Mouse (Mus musculus) midbrain, embryonic 13.5 days (tissue): ENCODE measurements around the gene Rasl11b. TPM values are rescaled to one million over a fixed set of nuclear protein-coding genes. Genes with fewer than 3 reads are reported as not detected.

Experiments
- ATAC-seq: fragments of 200-750 bp; cut with Nextera tagmentation; 2 replicates; pipeline ENCODE4 v1.8.0; 2017; ENCODE audit warnings: mild to moderate bottlenecking, moderate TSS enrichment, moderate library complexity
- H3K27ac ChIP-seq: fragments of 300-500 bp; sonication (generic); 2 replicates; pipeline ENCODE4 v1.5.1; 2015; ENCODE audit warnings: inconsistent platforms, mild to moderate bottlenecking, moderate library complexity
- H3K27me3 ChIP-seq: fragments of 300-500 bp; sonication (generic); 2 replicates; pipeline ENCODE4 v1.6.1; 2015; ENCODE audit warnings: mild to moderate bottlenecking, inconsistent platforms
- H3K36me3 ChIP-seq: fragments of 300-500 bp; sonication (generic); 2 replicates; pipeline ENCODE4 v1.6.1; 2015; ENCODE audit warnings: mild to moderate bottlenecking, inconsistent platforms
- H3K4me1 ChIP-seq: fragments of 300-500 bp; sonication (generic); replicated peaks from 2 replicates; pipeline ENCODE4 v1.6.1; 2015; ENCODE audit warnings: inconsistent platforms
- H3K4me2 ChIP-seq: fragments of 300-500 bp; sonication (generic); replicated peaks from 2 replicates; pipeline ENCODE4 v1.6.1; 2015; ENCODE audit warnings: moderate library complexity, mild to moderate bottlenecking, inconsistent platforms
- H3K4me3 ChIP-seq: fragments of 300-500 bp; sonication (generic); replicated peaks from 2 replicates; pipeline ENCODE4 v1.5.1; 2015; ENCODE audit warnings: mild to moderate bottlenecking, inconsistent platforms
- H3K9ac ChIP-seq: fragments of 300-500 bp; sonication (generic); replicated peaks from 2 replicates; pipeline ENCODE4 v1.6.1; 2015; ENCODE audit warnings: mild to moderate bottlenecking, inconsistent platforms
- H3K9me3 ChIP-seq: fragments of 300-500 bp; sonication (generic); 2 replicates; pipeline ENCODE4 v1.6.1; 2016; ENCODE audit warnings: mild to moderate bottlenecking, inconsistent platforms
- WGBS: fragments of 180-500 bp; shearing (Covaris S2); methylation state at CpG from one replicate; pipeline ENCODE4 v1.1.7; 2015; 5-methylcytosine and 5-hydroxymethylcytosine counted together
- polyA plus RNA-seq: library from polyadenylated mRNA; unstranded; fragments of >200 nt; fragmentation: Nextera tagmentation; extraction: Ambion mirVana; gene quantifications from 2 replicates; pipeline ENCODE4 v1.2.1, GENCODE M21; 2015

Rasl11b gene
- polyA plus RNA-seq, 1 experiment from 2014 or later = 11.0 TPM

DNA sequence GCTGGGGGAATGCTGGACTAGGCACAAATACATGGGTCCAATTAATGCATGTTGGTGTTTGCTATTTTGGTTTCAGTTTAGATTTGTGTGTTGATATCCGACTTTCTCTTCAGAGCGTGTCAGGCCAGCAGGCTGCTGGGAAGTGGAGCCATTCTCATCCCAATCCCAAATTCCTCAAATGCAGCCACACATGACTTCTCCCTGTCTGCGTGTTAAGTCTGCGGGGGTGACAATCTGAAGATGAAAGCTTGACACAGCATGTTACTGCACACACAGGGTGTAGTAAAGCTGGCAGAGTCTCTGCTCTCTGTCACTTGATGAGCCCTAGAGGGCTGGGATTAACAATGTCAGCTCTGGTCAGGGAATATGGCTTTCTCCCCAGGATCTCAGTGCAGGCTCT lies 20.0 kb downstream of the Rasl11b start:
- H3K27me3 ChIP-seq = 0 out of 2 replicates have a peak, but pooled peaks cover 3% of the 10 kb centered on the region
- H3K4me3 ChIP-seq = no peak overlapping the region
- 3% methylated on average over 4 of the region's 4 CpGs for WGBS
- H3K27ac ChIP-seq = no peak overlapping the region; the same call in 1 of the 2 replicates
- H3K36me3 ChIP-seq = no peaks in the 10 kb centered on the region
- peak; percentile 49 for ATAC-seq
- H3K9me3 ChIP-seq = no peaks in the 10 kb centered on the region
- peaks cover 22% of the 10 kb centered on the region for H3K4me1 ChIP-seq
- peak overlapping the region; percentile 17; the same call in 1 of the 2 replicates for H3K4me2 ChIP-seq
- H3K9ac ChIP-seq = no peak overlapping the region

DNA sequence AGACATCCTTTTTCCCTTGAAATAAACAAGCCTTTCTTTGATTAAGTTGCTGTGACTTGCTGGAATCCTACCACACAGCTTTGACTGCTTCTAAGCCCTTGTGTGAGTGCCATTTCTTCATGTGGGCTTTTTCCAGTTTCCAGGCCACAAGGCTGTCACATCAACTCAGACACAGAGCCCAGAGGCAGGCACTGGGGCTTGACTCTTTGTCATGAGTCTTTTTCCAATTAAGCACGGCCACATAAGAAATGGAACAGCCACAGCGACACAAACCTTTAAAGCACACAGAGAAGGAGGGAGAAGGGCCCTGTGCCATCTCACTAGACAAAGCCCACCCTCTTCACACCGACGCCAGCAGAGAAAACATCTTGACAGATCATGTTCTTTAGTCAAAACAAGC lies 23.4 kb downstream of the Rasl11b start:
- Histone ChIP-seq H3K27ac (no peak overlapping the region), H3K4me2 (no peak overlapping the region), H3K27me3 (no peaks in the 10 kb centered on the region), H3K4me3 (no peak overlapping the region), H3K4me1 (peaks cover 22% of the 10 kb centered on the region), H3K36me3 (no peaks in the 10 kb centered on the region), H3K9ac (no peak overlapping the region), H3K9me3 (no peaks in the 10 kb centered on the region)
- 40% methylated on average over 4 of the region's 4 CpGs for WGBS
- ATAC-seq = no peak

DNA sequence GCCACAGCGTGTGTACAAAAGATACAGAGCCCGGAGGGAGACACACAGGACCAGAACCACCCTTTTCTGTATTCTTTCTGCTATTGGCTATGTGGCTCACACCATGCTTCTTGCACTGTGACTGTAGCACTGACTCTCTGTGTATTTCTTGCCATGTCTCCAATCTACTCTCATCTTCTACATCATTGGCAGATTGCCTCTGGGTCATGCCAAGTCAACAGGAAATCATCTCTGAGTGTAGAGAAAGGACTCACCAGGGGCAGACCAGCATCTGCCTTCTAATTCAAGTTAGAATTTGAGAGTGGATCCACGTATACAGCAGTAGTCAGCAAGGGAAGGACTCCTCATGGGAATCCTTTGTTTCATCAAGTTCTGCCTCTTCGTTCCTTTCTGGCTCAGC lies 27.5 kb downstream of the Rasl11b start:
- H3K4me1 ChIP-seq = peaks cover 5% of the 10 kb centered on the region; the same call in 1 of the 2 replicates
- no peak overlapping the region for H3K4me2 ChIP-seq
- no peak overlapping the region for H3K9ac ChIP-seq
- no peak overlapping the region for H3K27ac ChIP-seq
- no peaks in the 10 kb centered on the region for H3K27me3 ChIP-seq
- H3K9me3 ChIP-seq = no peaks in the 10 kb centered on the region
- no peaks in the 10 kb centered on the region for H3K36me3 ChIP-seq
- 87% methylated on average over 4 of the region's 4 CpGs for WGBS
- H3K4me3 ChIP-seq = no peak overlapping the region
- ATAC-seq = no peak

GRCm38 (mm10) chr5:74224480-74224879 lies 29.4 kb downstream of the Rasl11b start:
- Histone ChIP-seq H3K27me3 (no peaks in the 10 kb centered on the region), H3K36me3 (no peaks in the 10 kb centered on the region), H3K27ac (no peak overlapping the region), H3K4me3 (no peak overlapping the region), H3K4me2 (no peak overlapping the region), H3K4me1 (no peaks in the 10 kb centered on the region), H3K9me3 (no peaks in the 10 kb centered on the region), H3K9ac (no peak overlapping the region)
- WGBS = 91% methylated on average over 6 of the region's 6 CpGs
- no peak for ATAC-seq

DNA sequence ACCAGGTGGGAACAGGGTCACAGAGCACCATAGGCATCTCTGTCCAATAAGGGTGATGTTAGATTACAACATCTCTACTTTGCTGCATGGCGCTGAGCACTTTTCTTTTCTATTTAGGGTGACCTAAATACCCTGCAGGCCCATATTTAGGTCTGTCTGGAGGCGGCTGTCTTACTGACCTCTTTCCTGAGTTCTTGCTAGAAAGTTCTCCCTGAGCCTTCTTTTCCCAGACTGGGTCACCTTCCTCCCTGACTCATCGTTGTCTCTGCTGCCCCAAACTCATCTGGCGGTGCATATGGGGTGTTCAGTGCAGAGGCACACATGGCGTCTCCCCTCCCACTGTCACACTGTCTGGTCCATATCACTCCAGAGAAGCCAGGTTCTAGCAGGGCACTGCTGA lies 31.1 kb downstream of the Rasl11b start:
- WGBS = 96% methylated on average over 5 of the region's 5 CpGs
- no peaks in the 10 kb centered on the region for H3K36me3 ChIP-seq
- ATAC-seq = no peak

GRCm38 (mm10) chr5:74227352-74227751 lies 32.3 kb downstream of the Rasl11b start:
- no peaks in the 10 kb centered on the region for H3K27me3 ChIP-seq
- H3K9me3 ChIP-seq = no peaks in the 10 kb centered on the region
- no peak overlapping the region for H3K4me3 ChIP-seq
- 0 out of 2 replicates have a peak, but pooled peaks cover 9% of the 10 kb centered on the region for H3K4me1 ChIP-seq
- no peak overlapping the region for H3K4me2 ChIP-seq
- H3K27ac ChIP-seq = no peak overlapping the region
- H3K36me3 ChIP-seq = no peaks in the 10 kb centered on the region
- WGBS = 89% methylated on average over 6 of the region's 6 CpGs
- ATAC-seq = no peak
- no peak overlapping the region for H3K9ac ChIP-seq

More for the DNA sequence above, 31.1 kb downstream of the Rasl11b start:
- no peak overlapping the region for H3K9ac ChIP-seq
- H3K4me1 ChIP-seq = 0 out of 2 replicates have a peak, but pooled peaks cover 6% of the 10 kb centered on the region
- no peak overlapping the region for H3K4me3 ChIP-seq
- no peak overlapping the region for H3K4me2 ChIP-seq
- no peaks in the 10 kb centered on the region for H3K27me3 ChIP-seq
- no peaks in the 10 kb centered on the region for H3K9me3 ChIP-seq
- no peak overlapping the region for H3K27ac ChIP-seq

DNA sequence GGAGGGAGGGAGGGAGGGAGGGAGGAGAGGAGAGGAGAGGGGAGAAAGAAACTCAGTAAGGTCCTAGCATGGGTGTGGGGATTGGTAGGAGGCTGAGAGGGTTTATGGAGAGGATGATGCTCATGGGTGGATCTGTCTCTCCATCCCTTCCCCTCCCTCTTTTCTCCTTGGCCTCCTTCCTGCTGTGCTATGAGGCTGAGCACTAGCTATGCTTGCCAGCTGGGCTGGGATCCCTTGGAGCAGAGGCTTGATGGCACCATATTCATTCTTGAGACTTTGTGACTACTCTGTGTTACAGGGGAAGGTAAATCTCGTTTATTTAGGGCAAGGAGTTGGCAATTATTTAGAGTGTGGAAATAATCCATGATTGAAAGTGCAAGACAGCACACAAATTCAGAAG lies 33.9 kb downstream of the Rasl11b start:
- H3K9ac ChIP-seq = no peak overlapping the region
- no peak overlapping the region for H3K4me2 ChIP-seq
- no peak overlapping the region for H3K27ac ChIP-seq
- 66% methylated on average over 1 of the region's 1 CpGs for WGBS
- ATAC-seq = no peak
- H3K27me3 ChIP-seq = no peaks in the 10 kb centered on the region
- 0 out of 2 replicates have a peak, but pooled peaks cover 9% of the 10 kb centered on the region for H3K4me1 ChIP-seq
- H3K4me3 ChIP-seq = no peak overlapping the region
- no peaks in the 10 kb centered on the region for H3K9me3 ChIP-seq
- no peaks in the 10 kb centered on the region for H3K36me3 ChIP-seq

GRCm38 (mm10) chr5:74229775-74230413 lies 34.8 kb downstream of the Rasl11b start:
- Histone ChIP-seq H3K27ac (no peak overlapping the region), H3K4me3 (no peak overlapping the region), H3K4me2 (no peak overlapping the region), H3K4me1 (0 out of 2 replicates have a peak, but pooled peaks cover 9% of the 10 kb centered on the region), H3K9me3 (no peaks in the 10 kb centered on the region), H3K36me3 (no peaks in the 10 kb centered on the region), H3K9ac (no peak overlapping the region), H3K27me3 (no peaks in the 10 kb centered on the region)
- 52% methylated on average over 11 of the region's 11 CpGs for WGBS
- ATAC-seq = 0 out of 2 replicates have a peak, but pooled peaks have one; percentile 34

DNA sequence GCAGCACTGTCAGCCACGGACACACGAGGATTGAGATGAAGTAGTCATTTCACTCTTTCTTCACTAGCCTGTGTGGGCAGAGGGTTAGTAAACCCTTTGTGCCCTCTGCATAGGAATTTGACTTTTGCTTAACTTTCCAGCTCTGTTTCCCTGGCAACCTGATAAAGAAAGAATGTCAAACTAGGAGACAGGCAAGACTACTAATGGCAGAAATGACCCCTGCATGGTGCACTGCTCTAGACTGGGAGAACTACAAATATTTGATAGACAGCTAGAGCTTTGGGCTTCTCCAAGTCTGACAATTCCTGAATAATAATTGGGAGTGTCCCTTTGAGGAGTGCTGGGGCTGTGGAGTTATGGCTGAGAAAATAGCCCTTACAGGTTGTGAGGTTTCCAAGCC lies 35.4 kb downstream of the Rasl11b start:
- H3K4me1 ChIP-seq = 0 out of 2 replicates have a peak, but pooled peaks cover 9% of the 10 kb centered on the region
- WGBS = 24% methylated on average over 2 of the region's 2 CpGs
- H3K9me3 ChIP-seq = no peaks in the 10 kb centered on the region
- no peak overlapping the region for H3K9ac ChIP-seq
- no peaks in the 10 kb centered on the region for H3K27me3 ChIP-seq
- H3K36me3 ChIP-seq = no peaks in the 10 kb centered on the region
- no peak overlapping the region for H3K27ac ChIP-seq
- ATAC-seq = 0 out of 2 replicates have a peak, but pooled peaks have one; percentile 4
- H3K4me2 ChIP-seq = no peak overlapping the region
- H3K4me3 ChIP-seq = no peak overlapping the region

GRCm38 (mm10) chr5:74233808-74234207 lies 38.7 kb downstream of the Rasl11b start:
- H3K4me2 ChIP-seq = no peak overlapping the region
- 90% methylated on average over 7 of the region's 7 CpGs for WGBS
- H3K27ac ChIP-seq = no peak overlapping the region
- 0 out of 2 replicates have a peak, but pooled peaks cover 9% of the 10 kb centered on the region for H3K4me1 ChIP-seq
- H3K9me3 ChIP-seq = no peaks in the 10 kb centered on the region
- H3K4me3 ChIP-seq = no peak overlapping the region
- no peak overlapping the region for H3K9ac ChIP-seq
- ATAC-seq = no peak
- H3K27me3 ChIP-seq = no peaks in the 10 kb centered on the region
- H3K36me3 ChIP-seq = no peaks in the 10 kb centered on the region

DNA sequence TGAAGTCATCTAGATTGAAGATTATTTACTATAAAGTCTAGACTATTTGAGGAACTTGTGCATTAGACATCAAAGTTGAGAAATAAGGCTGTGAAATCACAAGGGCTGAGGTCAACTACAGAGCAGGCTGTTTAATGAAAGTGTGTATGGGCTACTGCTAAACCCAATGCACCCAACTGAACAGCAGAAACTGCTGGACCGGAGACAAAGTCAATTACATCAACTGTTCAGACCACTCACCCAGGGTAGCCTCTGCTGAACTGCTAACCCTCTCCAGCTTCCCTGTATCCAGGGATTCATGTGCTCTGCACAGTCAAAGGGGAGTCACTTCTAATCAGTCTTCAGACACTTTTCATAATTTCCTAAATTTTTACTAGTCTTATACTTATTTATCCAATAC lies 44.3 kb downstream of the Rasl11b start:
- H3K9me3 ChIP-seq = no peaks in the 10 kb centered on the region
- 76% methylated on average over 1 of the region's 1 CpGs for WGBS
- H3K4me3 ChIP-seq = no peak overlapping the region
- H3K4me2 ChIP-seq = no peak overlapping the region
- ATAC-seq = no peak
- no peaks in the 10 kb centered on the region for H3K36me3 ChIP-seq
- H3K4me1 ChIP-seq = no peaks in the 10 kb centered on the region
- H3K9ac ChIP-seq = no peak overlapping the region
- H3K27me3 ChIP-seq = no peaks in the 10 kb centered on the region
- no peak overlapping the region for H3K27ac ChIP-seq

- Histone ChIP-seq H3K4me1 (no peaks in the 10 kb centered on the region), H3K9ac (no peak overlapping the region), H3K36me3 (no peaks in the 10 kb centered on the region), H3K27ac (no peak overlapping the region), H3K4me3 (no peak overlapping the region), H3K9me3 (no peaks in the 10 kb centered on the region), H3K4me2 (no peak overlapping the region), H3K27me3 (no peaks in the 10 kb centered on the region)
- 85% methylated on average over 8 of the region's 8 CpGs for WGBS
- no peak for ATAC-seq
Observed at GRCm38 (mm10) chr5:74240298-74240697, 45.2 kb downstream of the Rasl11b start.
